Mouse (Mus musculus) embryo, embryonic 11.5 days (tissue): ENCODE data around the gene Lrmda.

ENCODE experiments used
- DNase-seq: peaks from one replicate; pipeline ENCODE4 v3.0.0-alpha.2; 2012; ENCODE audit warnings: low read depth, low spot score

Gene Lrmda

GRCm38 (mm10) chr14:22847011-22847786 is 827.7 kb downstream of the Lrmda start:
- DNase-seq = no peak

- no peak for DNase-seq
Observed at GRCm38 (mm10) chr14:22849108-22849507, 829.6 kb downstream of the Lrmda start.

GRCm38 (mm10) chr14:22860631-22861030 is 841.1 kb downstream of the Lrmda start:
- no peak for DNase-seq

- DNase-seq = peak; percentile 27
Observed at GRCm38 (mm10) chr14:22864132-22864531, 844.6 kb downstream of the Lrmda start.

- DNase-seq = no peak
Observed at GRCm38 (mm10) chr14:22874584-22874983, 855.1 kb downstream of the Lrmda start.

GRCm38 (mm10) chr14:22887182-22887581 is 867.7 kb downstream of the Lrmda start:
- no peak for DNase-seq

GRCm38 (mm10) chr14:22899312-22899711 is 879.8 kb downstream of the Lrmda start:
- DNase-seq = no peak

GRCm38 (mm10) chr14:22902116-22902515 is 882.6 kb downstream of the Lrmda start:
- no peak for DNase-seq

- DNase-seq = no peak
Observed at GRCm38 (mm10) chr14:22902914-22903313, 883.4 kb downstream of the Lrmda start.

GRCm38 (mm10) chr14:22905741-22906667 is 886.5 kb downstream of the Lrmda start:
- DNase-seq = no peak

GRCm38 (mm10) chr14:22906716-22907115 is 887.2 kb downstream of the Lrmda start:
- DNase-seq = no peak

- no peak for DNase-seq
Observed at GRCm38 (mm10) chr14:22907221-22907620, 887.7 kb downstream of the Lrmda start.

- no peak for DNase-seq
Observed at GRCm38 (mm10) chr14:22908006-22908405, 888.5 kb downstream of the Lrmda start.

- DNase-seq = no peak
Observed at GRCm38 (mm10) chr14:22915463-22915862, 896.0 kb downstream of the Lrmda start.

GRCm38 (mm10) chr14:22918499-22918898 is 899.0 kb downstream of the Lrmda start:
- no peak for DNase-seq

- no peak for DNase-seq
Observed at GRCm38 (mm10) chr14:22918931-22919330, 899.4 kb downstream of the Lrmda start.

GRCm38 (mm10) chr14:22921152-22921551 is 901.6 kb downstream of the Lrmda start:
- no peak for DNase-seq

GRCm38 (mm10) chr14:22921796-22922195 is 902.3 kb downstream of the Lrmda start:
- DNase-seq = no peak

GRCm38 (mm10) chr14:22922571-22922970 is 903.1 kb downstream of the Lrmda start:
- no peak for DNase-seq

- no peak for DNase-seq
Observed at GRCm38 (mm10) chr14:22923251-22923650, 903.7 kb downstream of the Lrmda start.

GRCm38 (mm10) chr14:22928263-22928662 is 908.8 kb downstream of the Lrmda start:
- DNase-seq = no peak

GRCm38 (mm10) chr14:22928683-22929082 is 909.2 kb downstream of the Lrmda start:
- DNase-seq = no peak

- DNase-seq = no peak
Observed at GRCm38 (mm10) chr14:22929585-22929984, 910.1 kb downstream of the Lrmda start.
